Mouse (Mus musculus) bone marrow, adult 2 months (tissue): ENCODE measurements around the gene Slc22a23.

Experiments
- CTCF ChIP-seq: fragments of 200-500 bp; IDR thresholded peaks from 2 replicates; pipeline ENCODE4 v1.5.1; 2011; ENCODE audit warnings: low read length, control low read depth; ENCODE audit not compliant: control insufficient read depth, insufficient read depth
- POLR2A ChIP-seq: fragments of 200-500 bp; IDR thresholded peaks from 2 replicates; pipeline ENCODE4 v1.6.1; 2011; ENCODE audit warnings: low read depth, mild to moderate bottlenecking, control low read depth, low read length, borderline replicate concordance; ENCODE audit not compliant: control insufficient read depth

- TF ChIP-seq POLR2A (no peak), CTCF (peak; percentile 18; the same call in 1 of the 2 replicates)
These were observed 190.1 kb downstream of the Slc22a23 start for GRCm38 (mm10) chr13:34154931-34155272.
